Mouse (Mus musculus) embryo, embryonic 10.5 days (tissue): Measurements from ENCODE around the gene Trim29.

ENCODE experiments used
- DNase-seq: peaks from one replicate; pipeline ENCODE4 v3.0.0-alpha.2; 2015; ENCODE audit warnings: low spot score

The Trim29 gene

GRCm38 (mm10) chr9:43310538-43310937 is at the start of gene Trim29:
Gene Trim29 (plus strand): TSS chr9:43310848.
- no peak for DNase-seq

- peak; percentile 75 for DNase-seq
These were observed 49.3 kb upstream of the Trim29 start for GRCm38 (mm10) chr9:43261124-43261907.

- no peak for DNase-seq
These were observed 48.7 kb upstream of the Trim29 start for GRCm38 (mm10) chr9:43261941-43262340.

GRCm38 (mm10) chr9:43262390-43262789 is 48.3 kb upstream of the Trim29 start:
- DNase-seq: no peak

- DNase-seq: no peak
These were observed 47.7 kb upstream of the Trim29 start for GRCm38 (mm10) chr9:43262811-43263550.

GRCm38 (mm10) chr9:43263946-43264451 is 46.6 kb upstream of the Trim29 start:
- DNase-seq: peak; percentile 83

- no peak for DNase-seq
These were observed 45.5 kb upstream of the Trim29 start for GRCm38 (mm10) chr9:43265194-43265593.

- no peak for DNase-seq
These were observed 43.3 kb upstream of the Trim29 start for GRCm38 (mm10) chr9:43267357-43267756.

GRCm38 (mm10) chr9:43269166-43269565 is 41.5 kb upstream of the Trim29 start:
- peak; percentile 76 for DNase-seq

- DNase-seq: peak; percentile 66
These were observed 39.9 kb upstream of the Trim29 start for GRCm38 (mm10) chr9:43270723-43271252.

- DNase-seq: no peak
These were observed 38.7 kb upstream of the Trim29 start for GRCm38 (mm10) chr9:43271761-43272518.

- no peak for DNase-seq
These were observed 36.9 kb upstream of the Trim29 start for GRCm38 (mm10) chr9:43273735-43274134.

- peak; percentile 94 for DNase-seq
These were observed 26.4 kb upstream of the Trim29 start for GRCm38 (mm10) chr9:43284284-43284683.

- DNase-seq: no peak
These were observed 25.4 kb upstream of the Trim29 start for GRCm38 (mm10) chr9:43285281-43285680.

GRCm38 (mm10) chr9:43286870-43287269 is 23.8 kb upstream of the Trim29 start:
- peak; percentile 89 for DNase-seq

GRCm38 (mm10) chr9:43293058-43293457 is 17.6 kb upstream of the Trim29 start:
- DNase-seq: no peak

- DNase-seq: no peak
These were observed 10.3 kb upstream of the Trim29 start for GRCm38 (mm10) chr9:43300394-43300793.

GRCm38 (mm10) chr9:43302989-43303388 is 7.7 kb upstream of the Trim29 start:
- DNase-seq: no peak

- DNase-seq: no peak
These were observed 4.8 kb upstream of the Trim29 start for GRCm38 (mm10) chr9:43305882-43306281.

- no peak for DNase-seq
These were observed 1.4 kb upstream of the Trim29 start for GRCm38 (mm10) chr9:43309087-43309872.

GRCm38 (mm10) chr9:43312190-43312589 is 1.5 kb downstream of the Trim29 start:
- no peak for DNase-seq
